Mouse (Mus musculus) layer of hippocampus, postnatal 36 days (tissue): ENCODE measurements around the gene Odf2l. TPM values are rescaled to one million over a fixed set of nuclear protein-coding genes. Genes with fewer than 3 reads are reported as not detected.
A peak's percentile ranks its signal among the peaks of the same experiment; 100 is the strongest.

Source experiments
- DNase-seq, 2 experiments: peaks; one replicate each; pipeline ENCODE4 v3.0.0; 2022
- total RNA-seq, 2 experiments: library from RNA; stranded (reverse); gene quantifications; 2 replicates each; pipeline ENCODE4 v1.2.3; 2021

Gene Odf2l
- 10 to 100 TPM; 24.3 to 26.2 TPM for total RNA-seq

DNA sequence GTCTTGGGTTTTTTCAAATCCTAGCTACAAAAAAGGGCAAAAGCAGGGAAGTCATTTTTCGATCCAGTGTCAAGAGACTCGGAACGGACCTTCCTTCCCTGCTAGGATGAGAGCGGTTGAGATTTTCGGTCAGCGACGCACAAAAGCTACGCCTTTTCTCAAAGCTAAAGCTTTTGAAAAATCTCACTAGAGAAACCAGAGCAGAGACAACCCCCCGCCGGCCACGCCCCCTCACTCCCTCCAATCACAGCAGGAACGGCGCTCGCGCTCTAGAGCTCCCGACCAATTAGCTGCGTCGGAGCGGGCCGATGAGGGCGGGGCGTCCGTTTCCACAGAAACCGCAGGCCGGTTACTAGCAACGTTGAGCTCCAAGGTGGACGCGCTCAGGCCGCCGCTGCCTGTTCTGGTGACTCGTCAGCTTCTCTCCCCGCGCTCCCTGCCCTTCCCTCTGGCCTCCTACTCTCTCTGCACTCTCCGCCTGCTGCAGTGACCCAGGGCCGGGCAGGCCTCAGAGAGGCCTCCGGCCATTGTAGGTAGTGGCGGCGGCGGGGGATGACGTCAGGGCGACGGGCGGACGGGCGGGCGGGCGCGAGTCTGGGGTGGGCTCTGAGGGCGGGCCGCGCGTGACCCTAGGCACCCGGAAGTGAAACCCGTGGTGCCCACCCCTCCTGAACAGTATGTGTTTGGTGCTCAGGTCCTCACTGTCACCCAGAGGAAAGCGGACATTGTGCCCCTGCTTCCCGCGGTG, at the start of gene Odf2l:
Gene Odf2l (plus strand): TSS at position 335 of the 748 bp plus-strand sequence.
- peak; percentile 97 to 98 for DNase-seq

DNA sequence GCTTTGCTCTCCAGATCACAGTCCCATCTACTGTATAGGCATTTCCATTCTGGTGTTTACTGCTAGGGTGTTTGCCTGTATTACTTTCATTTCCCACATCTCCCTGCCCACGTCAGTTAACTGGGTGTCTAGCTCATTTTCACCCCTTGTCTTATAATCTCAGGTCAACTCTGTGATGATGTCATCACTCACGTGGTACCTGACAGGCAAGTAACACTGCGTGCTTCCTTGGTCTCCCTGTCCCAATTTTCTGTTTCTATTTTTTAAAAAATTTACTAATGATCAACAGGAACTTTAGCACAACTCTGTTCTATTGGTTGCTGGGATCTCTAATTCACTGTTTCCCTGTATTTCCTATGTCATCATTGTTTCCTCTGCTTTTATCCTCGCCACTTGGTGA, 49.4 kb upstream of the Odf2l start:
- no peak for DNase-seq

DNA sequence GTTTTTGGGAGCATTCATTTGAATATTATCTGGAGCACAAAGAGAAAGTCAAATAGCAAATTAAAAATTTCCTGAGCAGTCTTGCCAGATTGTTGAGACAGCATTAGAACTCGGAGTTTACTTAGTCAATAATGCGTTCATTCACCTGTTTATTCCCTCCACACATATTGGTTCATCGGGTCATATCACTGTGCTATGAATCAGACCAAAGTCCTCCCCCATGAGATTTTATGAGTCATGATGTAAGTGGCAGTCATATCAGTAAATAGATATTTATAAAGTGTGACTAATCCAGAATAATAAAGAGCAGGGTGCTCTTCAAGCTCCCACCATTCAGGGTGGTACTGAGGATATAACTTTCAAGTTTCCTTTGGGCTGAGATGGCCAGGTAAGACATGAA, 46.0 kb upstream of the Odf2l start:
- DNase-seq: no peak

DNA sequence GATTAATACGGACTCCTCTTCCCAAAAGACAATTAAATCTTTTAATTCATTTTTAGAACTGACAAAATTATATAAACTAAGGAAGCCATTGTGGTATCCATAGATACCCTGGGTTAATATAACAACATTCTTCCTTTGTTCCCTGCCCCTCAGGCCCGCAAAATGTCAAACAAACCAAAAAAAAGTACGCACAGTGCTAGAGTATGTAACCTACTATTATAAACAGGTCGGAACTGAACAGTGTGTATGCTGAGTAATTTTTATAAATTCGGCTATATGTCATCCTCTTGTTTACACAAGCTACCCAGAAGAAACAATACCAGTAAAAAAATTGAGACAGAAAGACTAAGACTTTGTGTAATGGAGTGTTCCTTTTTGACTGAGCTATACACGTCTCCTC, 40.0 kb upstream of the Odf2l start:
- DNase-seq: no peak

- DNase-seq: no peak
These were observed 37.5 kb upstream of the Odf2l start for GRCm38 (mm10) chr3:145080904-145081303.

GRCm38 (mm10) chr3:145083081-145083480, 35.3 kb upstream of the Odf2l start:
- DNase-seq: no peak

DNA sequence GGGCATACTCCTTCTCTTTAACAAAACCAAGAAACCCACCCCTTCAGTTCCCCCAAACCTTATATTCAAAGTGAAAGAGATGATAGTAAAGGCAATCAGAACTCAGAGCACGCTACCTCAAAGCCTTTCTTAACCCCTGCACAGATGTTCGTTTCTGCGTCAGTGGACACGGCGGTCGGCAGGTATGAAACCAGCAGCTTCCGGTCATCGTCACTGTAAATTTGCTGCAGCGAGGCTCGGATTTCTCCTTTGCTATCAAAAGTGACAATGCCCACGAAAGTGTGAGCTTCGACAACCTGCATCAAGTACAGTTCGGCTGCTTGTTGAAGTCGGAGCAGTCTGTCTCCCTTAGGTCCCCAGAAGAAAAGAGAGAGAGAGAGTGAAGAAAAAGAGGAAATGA, 32.2 kb upstream of the Odf2l start:
- no peak for DNase-seq

DNA sequence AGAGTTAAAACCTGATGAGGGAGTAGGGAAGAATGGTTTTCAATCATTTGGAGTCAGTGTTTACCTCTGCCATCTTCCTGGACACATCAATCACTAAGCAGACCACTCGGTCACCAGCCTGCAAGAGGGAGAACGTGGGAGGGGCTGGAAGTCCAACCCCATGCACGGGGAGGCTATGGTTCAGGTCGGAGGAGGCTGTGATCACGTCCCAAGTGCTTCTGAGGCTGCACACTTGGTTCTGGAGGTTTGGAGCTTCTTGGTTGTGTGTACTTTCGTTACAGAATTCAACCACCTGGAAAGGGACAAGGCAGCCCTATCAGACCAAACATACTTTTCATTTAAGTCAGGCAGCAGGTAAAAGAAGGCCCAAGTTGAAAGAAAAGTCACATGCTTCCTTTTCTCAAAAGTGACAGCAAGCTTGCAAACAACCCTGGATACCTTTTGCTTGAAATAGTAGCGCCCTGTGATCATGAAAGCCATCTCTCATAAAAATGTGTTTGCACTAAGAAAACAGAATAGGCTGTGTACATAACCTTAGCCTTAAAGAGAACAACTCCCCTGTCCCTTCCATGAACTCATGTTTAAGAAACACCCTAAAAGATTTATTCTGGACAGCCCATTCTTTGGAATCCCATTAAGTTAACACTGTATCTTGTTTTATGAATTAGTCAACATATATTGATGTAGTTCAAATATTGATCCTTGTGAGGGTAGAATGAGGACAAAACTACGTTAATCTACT, 30.4 kb upstream of the Odf2l start:
- no peak for DNase-seq

DNA sequence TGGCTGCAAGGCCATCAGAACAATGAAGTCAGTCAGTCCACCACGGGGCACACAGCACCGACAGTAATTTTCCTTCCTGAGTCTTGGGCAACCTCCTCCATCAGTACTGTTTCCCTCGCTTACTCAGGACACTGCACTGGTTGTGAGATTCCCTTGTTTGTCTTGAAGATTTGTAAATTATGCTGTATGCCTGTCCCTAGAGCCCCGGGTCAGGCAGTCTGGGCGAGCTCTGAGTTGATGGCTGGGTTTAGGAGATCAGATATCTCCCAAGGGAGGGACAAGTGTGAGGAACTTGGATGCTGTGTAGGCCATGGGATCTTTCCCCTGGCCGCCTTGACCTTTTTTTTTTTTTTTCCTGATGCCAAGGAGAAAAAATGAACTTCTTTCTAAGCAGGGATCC, 19.1 kb upstream of the Odf2l start, which contains the start of gene Clca2:
Gene Clca2 (minus strand): TSS at position 153 of the 400 bp plus-strand sequence.
- no peak for DNase-seq

DNA sequence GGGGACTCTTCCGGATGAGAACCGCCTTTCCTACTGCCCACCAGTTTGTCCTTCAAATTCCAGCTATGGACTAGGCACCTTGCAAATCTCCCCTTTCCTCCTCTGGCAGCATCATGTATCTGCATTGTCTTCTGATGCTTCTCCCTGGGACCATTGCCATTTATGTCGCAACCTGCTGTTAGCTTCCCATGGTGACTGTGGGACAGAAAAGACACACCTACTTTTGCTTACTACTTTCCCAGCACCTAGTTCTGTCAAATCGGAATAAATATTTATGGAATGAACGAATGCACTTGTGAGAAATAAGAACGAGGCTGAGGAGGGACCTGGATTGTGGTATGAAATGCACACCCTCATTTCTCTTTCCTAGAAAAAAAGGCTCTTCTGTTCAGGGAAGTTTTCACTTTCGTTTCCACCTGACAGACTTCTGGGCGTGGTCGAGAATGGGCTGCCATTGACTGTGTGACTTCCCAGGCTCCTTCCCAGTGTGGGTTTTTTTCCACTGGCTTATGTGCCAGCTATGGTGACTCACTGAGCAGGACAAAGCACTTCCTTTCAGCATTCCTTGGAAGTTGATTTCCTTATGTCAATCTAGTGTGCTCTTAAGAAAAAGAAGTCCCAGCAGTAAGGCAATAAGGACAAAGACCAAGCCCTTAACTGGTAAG, 16.4 kb upstream of the Odf2l start:
- no peak for DNase-seq

GRCm38 (mm10) chr3:145103321-145103720, 15.1 kb upstream of the Odf2l start:
- DNase-seq: no peak

- no peak for DNase-seq
These were observed 14.6 kb upstream of the Odf2l start for GRCm38 (mm10) chr3:145103770-145104169.

GRCm38 (mm10) chr3:145105076-145105772, 13.2 kb upstream of the Odf2l start:
- no peak for DNase-seq

DNA sequence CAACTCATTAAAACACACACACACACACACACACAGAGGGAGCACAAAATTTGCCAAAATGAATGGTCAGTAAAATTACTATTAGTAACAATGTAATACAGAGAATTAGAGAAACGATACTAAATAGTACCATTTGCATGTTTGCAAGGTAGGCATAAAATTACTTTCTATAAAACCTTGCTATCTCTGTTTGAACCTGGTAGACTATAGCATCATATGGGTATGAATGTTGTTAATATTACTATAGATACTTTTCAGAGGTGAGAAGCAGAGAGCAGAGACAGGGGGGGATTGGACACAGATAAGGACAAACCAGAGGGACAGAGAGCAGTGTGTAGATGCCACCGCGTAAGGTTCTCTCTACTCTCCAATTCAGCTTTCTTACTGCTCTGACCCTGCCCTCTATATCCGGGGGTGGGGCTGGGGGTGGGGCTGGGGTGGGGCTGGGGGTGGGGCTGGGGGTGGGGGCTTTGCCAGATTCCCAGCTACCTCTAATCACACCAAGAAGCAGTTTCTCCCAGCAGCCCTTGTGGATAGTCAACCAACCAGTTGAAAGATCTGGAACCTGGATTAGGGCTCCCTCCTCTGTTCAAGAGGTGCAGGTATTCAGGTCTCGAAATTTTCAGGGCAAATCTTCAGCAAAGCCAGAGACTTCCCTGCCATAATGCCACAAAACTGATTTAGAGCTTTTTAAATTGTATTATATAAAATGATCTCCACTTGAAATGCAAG, 12.4 kb upstream of the Odf2l start:
- DNase-seq: no peak

GRCm38 (mm10) chr3:145115169-145115568, 3.2 kb upstream of the Odf2l start:
- no peak for DNase-seq

GRCm38 (mm10) chr3:145117637-145118036, 751 bp upstream of the Odf2l start:
- no peak for DNase-seq

- no peak for DNase-seq
These were observed 592 bp downstream of the Odf2l start for GRCm38 (mm10) chr3:145119002-145119358.

GRCm38 (mm10) chr3:145119425-145119824, 1.0 kb downstream of the Odf2l start:
- no peak for DNase-seq

DNA sequence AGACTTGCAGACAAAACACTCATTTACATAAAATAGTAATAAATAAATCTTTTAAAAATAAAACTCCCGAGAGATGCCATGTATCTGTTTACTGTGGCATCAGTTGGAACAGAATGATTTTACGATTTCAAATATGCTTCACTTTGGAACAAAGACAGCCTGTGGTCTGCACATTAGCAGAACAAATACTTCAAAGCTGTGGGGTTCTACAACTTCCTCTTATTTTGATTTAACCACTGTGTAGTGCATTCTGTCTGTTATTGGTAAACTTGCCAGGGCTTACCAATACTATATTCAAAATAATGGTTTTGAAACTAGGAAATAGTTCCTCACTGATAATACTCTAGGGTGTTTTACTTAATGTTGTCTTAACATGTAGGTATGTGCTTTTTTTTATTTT, 8.2 kb downstream of the Odf2l start:
- no peak for DNase-seq

- DNase-seq: no peak
These were observed 11.0 kb downstream of the Odf2l start for GRCm38 (mm10) chr3:145129356-145129755.

DNA sequence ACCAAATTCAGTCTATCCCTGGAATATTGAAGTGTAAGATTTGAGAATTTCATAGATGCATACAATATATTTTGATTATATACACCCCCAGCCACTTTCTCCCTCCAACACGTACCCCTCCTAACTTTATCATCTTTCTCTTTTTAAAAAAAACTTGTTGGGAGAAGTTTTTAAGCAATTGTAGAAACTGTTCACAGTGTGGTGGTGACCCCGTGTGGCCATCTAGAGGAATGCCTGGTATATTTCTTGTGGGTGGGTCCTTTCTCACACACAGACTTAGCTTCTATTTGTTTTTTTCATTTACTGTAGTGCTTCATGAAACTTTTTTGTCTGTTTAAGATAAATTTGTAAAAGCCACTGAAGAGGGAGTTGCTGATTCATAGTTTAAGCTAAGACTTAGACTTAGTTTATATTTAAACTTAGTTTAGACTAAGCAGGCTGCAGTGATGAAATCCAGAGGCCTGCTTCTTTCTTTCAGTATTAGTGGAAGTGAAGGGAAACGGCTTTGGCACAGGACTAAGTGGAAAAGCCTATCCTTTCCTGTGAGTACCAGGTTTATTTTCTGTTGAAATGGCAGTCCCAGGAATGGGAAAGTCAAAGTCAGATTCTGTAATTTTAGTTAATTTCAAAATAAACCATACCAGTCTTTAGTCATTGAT, 13.0 kb downstream of the Odf2l start:
- DNase-seq: no peak

DNA sequence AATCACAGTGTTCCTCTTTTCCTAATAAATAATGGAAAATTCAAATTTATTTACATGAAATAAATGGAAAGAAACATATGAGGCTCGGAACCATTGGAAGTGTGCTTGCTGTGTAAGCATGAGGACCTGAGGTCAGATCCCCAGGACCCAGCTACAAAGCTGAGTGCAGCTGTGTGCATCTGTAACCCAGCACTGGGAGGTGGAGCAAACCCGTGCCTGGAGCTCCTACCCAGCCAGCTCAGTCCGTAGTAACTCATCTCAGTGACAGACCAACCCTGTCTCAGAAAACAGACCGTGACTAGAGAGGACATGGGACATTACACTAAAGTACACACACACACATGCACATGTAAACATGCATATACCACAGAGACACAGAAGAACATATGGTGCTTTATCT, 21.8 kb downstream of the Odf2l start:
- no peak for DNase-seq
